Mouse (Mus musculus) cerebellum, postnatal 4 days (tissue): ENCODE measurements around the gene 1500009L16Rik.

ENCODE experiments used
- DNase-seq, 2 experiments: peaks; one replicate each; pipeline ENCODE4 v3.0.0; 2022; ENCODE audit warnings: low spot score in 2 of 2, mixed read lengths in 1 of 2

1500009L16Rik gene

GRCm38 (mm10) chr10:83758732-83759131 lies 36.1 kb downstream of the 1500009L16Rik start:
- DNase-seq, result no peak

GRCm38 (mm10) chr10:83760535-83760934 lies 37.9 kb downstream of the 1500009L16Rik start:
- no peak for DNase-seq

DNA sequence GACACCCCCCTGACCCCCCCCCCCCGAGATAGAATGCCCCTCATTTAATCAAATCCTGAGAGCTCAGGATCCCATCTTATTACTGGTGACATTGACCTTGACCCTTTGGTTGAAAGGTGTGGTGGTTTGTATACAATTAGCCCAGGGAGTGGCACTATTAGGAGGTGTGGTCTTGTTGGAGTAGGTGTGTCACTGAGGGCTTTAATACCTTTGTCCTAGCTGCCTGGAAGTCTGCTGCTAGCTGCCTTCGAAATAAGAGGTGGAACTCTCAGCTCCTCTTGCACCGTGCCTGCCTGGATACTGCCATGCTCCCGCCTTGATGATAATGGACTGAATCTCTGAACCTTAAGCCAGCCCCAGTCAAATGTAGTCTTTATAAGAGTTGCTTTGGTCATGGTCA lies 41.2 kb downstream of the 1500009L16Rik start:
- DNase-seq, result no peak

GRCm38 (mm10) chr10:83766882-83767281 lies 44.2 kb downstream of the 1500009L16Rik start:
- DNase-seq, result no peak

- peak; percentile 38 to 66 for DNase-seq
Observed at GRCm38 (mm10) chr10:83776272-83776878, 53.7 kb downstream of the 1500009L16Rik start.

DNA sequence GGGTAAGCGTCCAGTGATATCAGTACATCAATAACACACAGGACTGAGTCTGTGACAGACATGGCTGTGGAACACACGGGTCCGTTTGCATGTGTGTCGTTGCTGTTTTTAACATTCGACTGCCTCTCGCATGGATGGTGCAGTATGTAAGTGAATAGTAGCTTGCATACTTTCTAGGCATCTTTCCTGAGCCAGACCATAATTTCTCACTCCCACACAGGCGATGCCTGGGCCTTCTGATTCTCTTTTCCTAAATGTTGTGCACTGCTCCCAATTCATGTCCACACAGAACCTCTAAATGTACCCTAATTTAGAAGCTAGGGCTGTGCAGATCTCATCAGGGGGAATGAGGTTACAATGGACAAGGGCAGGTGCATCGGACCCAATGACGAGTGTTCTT lies 54.6 kb downstream of the 1500009L16Rik start:
- DNase-seq, result no peak

- DNase-seq, result no peak
Observed at GRCm38 (mm10) chr10:83781854-83782253, 59.2 kb downstream of the 1500009L16Rik start.

GRCm38 (mm10) chr10:83782371-83783120 lies 59.9 kb downstream of the 1500009L16Rik start:
- DNase-seq, result no peak

DNA sequence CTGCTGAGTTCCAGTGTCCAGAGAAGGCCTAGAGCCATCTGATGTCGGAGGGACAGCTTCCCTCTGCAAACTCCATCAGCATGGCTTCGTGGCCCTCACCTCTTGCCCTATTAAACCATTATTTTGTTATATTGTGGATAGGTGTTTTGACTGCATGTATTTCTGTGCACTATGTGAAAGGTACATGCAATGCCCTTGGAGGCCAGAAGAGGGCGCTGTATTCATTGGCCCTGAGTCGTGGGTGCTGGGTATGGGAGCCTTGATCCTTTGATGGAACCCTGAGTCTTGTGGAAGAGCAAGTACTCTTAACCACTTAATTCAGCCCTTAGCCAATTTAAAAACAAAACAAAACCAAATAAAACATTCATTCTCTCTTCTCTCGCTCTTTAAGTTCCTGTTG lies 62.3 kb downstream of the 1500009L16Rik start:
- DNase-seq, result peak in 1 of 2 experiments; percentile 29

- no peak for DNase-seq
Observed at GRCm38 (mm10) chr10:83785627-83786392, 63.1 kb downstream of the 1500009L16Rik start.

DNA sequence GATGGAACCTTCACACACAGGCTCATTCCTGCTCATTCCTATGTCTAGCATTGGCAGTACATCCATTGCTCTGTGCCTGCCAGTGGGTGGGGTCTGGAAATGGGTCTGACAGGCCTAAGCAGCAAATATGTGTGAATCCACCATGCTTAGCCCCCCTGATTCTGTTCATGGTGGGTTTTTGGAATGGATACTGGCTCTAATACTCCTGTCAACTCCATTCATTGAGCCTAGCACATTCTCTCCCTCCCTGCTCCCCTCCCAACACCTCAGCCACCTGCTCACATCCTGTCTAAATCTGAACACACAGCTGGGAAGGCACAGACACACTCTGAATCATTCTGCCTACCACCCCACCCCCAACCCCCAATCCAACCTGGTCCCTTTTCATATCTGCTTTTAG lies 72.4 kb downstream of the 1500009L16Rik start:
- no peak for DNase-seq

DNA sequence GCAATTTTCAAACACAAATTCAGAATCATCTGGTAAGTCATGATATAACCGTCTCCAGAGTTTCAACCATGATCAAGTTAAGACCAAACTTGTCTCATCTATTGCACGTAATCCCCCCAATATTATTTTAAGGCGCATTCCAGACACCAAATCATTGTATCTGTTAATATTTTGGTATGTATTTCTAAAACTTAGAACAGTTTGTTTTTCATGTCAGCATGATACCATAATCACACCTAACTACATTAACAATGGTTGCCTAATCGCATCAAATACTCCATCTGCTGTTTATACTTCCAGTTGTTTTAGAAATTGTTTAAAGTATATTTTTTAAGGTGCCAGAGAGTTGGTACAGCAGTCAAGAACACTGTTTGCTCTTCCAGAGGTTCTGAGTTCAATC lies 72.8 kb downstream of the 1500009L16Rik start:
- no peak for DNase-seq

DNA sequence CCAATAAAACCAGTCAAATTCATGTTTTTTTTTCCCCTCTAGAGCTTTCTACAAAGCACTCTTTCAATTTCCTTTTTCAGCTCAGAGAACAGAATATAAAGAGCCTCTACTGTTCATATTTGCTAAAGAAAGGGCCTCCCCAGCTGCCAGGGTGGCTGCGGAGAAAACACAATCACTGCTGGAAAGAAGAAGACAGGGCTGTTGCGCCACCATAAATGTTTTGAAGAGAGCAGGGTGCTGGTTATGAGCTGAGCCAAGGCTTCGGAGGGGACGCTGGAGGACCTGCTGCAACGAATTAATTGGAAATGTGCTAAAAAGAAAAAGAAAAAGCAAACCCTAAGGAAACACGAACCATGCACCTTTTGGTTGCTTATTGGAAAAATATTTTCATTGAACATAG lies 81.4 kb downstream of the 1500009L16Rik start:
- DNase-seq, result no peak

DNA sequence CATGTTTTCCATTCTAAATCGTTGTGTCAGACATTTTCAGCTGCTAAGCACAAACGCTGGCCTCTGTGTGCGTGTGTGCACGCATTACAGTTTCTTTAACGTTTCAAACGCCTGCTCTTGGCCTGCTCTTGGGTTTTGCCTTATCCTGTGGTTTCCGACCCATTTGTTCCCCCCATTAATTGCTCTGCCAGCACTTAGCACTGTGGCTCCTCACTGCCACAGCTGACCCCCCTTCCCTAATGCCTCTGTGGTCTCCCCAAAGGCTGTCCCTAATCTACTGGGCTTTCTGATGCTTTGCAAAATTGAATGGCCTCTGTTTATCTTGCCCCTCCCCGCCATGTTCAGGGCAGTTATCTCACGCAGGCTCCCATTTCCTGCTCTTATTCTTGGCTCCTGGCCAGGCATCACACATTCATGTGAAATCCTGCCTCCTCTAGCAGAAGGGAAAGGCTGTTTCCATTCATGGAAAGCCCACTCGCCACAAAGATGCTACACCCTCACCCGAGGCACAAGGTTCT lies 82.6 kb downstream of the 1500009L16Rik start:
- DNase-seq, result no peak

- no peak for DNase-seq
Observed at GRCm38 (mm10) chr10:83807251-83807650, 84.6 kb downstream of the 1500009L16Rik start.
